Mouse (Mus musculus): ENCODE measurements around the gene Trex1. TPM values are rescaled to one million over a fixed set of nuclear protein-coding genes. Genes with fewer than 3 reads are reported as not detected.
A peak's percentile ranks its signal among the peaks of the same experiment; 100 is the strongest.

The Trex1 gene
- total RNA-seq, 2 experiments from 2014 or later = 1.7 to 19.6 TPM

DNA sequence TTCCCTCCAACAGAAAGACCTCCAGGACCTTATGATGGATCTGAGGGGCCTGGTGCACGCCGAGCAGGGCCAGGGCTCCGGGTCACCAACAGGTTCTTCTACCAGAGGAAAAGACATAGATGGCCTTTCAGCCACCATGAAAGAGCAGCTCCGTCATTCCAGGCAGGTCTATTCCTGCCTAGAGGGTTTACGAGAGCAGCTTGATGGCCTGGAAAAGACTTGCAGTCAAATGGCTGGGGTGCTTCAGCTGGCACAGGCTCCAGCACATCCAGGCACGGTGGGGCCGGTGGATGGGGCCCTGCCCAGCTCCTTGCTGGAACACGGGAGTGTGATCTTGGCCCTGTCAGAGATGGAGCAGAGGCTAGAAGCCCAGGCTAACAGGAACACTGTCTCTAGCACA is 32.3 kb upstream of the Trex1 start:
- ATAC-seq (replicated peaks; ENCODE audit: low FRiP score, poor library complexity, severe bottlenecking) = no peak

DNA sequence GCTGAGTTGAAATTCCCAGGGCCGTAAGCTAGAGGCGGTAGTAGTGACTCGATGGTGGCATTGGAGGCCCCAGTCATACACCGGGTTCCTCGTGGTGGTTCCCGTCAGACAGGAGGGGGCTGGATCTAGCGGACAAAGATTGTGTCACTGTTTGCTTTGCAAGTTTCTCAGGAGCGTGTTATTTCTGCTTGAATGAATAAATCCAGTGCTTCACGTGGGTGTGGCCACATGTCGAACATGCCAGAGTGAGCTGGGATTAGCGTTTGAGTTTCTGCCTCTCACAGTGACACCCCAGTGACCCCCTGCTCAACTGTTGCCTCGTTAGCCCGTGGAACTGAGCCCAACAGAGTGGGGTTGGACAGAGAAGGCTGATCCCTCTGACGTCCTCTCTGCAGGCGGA is 30.9 kb upstream of the Trex1 start:
- ATAC-seq (replicated peaks; ENCODE audit: low FRiP score, poor library complexity, severe bottlenecking) = no peak

DNA sequence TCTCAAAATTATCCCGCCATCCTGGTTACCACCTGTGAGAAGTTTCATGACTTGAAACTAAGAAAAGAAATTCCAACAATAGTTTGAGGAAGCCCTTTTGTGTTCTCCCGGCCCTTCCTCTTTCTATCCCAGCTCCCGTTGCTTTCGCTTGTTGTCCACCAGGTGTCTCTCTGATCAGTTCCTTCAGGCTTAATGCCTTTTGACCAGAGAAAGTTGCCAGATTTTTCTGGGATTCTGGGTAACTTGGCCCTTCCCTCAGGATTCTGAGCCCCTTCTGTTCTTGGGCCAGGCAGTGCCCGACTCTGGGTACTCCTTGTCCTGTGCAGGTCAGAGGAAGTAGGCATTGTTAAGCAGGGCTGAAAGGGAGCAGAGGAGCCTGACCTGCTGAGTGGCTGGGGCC is 28.5 kb upstream of the Trex1 start:
- ATAC-seq (replicated peaks; ENCODE audit: low FRiP score, poor library complexity, severe bottlenecking) = no peak

DNA sequence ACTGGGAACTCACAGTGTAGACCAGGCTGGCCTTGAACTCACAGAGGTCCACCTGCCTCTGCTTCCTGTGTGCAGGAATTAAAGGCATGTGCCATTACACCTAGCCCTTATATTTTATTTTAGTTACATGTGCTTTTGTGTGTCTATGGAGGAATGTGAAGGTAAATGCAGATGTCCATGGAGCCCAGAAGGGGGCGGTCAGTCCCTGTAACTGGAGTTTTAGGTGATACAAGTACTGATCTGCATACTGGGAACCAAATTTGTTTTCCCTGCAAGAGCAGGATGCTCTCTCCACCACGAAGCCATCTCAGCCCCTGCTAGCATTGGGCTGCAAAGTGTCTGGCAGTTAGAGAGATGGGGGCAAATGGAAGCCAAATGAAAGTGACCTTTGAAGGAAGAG is 25.4 kb upstream of the Trex1 start:
- ATAC-seq (replicated peaks; ENCODE audit: low FRiP score, poor library complexity, severe bottlenecking) = no peak

DNA sequence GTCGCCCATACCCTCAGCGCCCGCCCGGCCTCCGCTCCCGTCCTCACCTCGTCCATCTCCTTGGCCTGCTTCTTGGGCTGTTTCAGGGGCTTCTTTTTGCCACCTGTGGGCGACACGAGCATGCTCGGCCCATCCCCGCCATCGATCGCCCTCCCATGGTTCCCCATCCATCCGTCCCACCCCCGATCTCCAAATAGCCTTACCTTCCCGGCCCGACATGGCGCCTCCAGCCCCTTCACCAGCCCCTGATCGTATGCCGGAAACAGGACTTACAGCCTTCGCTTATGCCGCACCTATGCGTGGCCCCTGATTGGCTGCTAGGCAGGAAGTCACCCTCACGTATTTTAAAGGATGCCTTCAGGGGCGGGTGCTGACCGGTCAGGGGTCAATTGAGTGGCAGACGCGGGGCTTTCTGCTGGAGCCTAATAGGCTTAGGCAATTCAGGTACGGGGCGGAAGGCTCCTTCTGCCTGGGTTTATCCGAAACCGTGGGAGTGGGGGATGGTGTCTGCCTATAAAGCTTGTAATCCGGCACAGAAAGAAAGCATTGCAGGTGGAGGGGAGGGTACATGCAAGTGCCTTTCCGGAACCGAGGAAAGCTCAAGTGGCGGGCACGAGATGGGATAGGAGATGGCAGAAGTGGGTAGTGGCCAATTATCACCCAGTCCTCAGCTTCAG is 22.7 kb upstream of the Trex1 start, which contains the start of the genes Ccdc51 and Tma7:
Gene Ccdc51, plus strand, starts transcription at position 370 of the 677 bp plus-strand sequence.
Gene Tma7, minus strand, starts transcription at position 464 of the 677 bp plus-strand sequence.
- peak; percentile 99 for ATAC-seq (replicated peaks; ENCODE audit: low FRiP score, poor library complexity, severe bottlenecking)

DNA sequence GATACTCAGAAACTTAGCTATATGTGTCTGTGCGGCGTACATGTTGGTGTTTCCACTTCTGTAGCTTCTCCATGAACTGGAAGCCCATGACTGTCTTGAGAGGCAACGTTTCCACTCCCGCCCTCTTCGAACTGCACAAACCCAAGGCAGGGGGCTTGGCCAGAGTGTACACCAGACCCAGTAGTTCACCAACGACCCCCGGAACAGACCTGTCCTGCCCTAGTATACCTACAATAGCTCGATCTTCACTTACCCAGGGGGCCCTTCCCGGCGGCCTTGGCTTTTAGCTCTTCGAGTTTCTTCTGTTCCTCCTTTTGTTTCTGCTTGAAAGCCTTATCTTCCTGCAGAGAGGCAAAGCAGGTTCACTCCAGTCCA is 22.2 kb upstream of the Trex1 start:
- 0 out of 2 replicates have a peak, but pooled peaks have one; percentile 17 for ATAC-seq (replicated peaks; ENCODE audit: low FRiP score, poor library complexity, severe bottlenecking)

DNA sequence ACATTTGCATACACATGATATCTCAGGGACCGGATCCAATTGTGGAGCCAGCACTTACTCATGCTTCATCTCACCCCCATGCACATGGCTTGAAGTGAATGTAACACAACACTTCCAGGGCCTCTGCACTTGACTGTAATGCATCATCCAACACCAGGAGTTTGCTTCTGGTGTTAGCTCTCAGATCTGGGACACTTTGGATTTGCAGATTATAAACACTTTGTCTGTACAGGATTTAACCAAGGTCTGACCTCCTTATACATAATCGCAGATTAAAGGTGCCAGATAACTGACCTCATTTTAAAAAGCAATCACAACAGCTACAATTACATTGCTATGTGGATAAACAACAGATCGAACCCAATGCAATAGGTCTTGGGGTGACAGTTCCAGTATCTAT is 21.0 kb upstream of the Trex1 start:
- no peak for ATAC-seq (replicated peaks; ENCODE audit: low FRiP score, poor library complexity, severe bottlenecking)

DNA sequence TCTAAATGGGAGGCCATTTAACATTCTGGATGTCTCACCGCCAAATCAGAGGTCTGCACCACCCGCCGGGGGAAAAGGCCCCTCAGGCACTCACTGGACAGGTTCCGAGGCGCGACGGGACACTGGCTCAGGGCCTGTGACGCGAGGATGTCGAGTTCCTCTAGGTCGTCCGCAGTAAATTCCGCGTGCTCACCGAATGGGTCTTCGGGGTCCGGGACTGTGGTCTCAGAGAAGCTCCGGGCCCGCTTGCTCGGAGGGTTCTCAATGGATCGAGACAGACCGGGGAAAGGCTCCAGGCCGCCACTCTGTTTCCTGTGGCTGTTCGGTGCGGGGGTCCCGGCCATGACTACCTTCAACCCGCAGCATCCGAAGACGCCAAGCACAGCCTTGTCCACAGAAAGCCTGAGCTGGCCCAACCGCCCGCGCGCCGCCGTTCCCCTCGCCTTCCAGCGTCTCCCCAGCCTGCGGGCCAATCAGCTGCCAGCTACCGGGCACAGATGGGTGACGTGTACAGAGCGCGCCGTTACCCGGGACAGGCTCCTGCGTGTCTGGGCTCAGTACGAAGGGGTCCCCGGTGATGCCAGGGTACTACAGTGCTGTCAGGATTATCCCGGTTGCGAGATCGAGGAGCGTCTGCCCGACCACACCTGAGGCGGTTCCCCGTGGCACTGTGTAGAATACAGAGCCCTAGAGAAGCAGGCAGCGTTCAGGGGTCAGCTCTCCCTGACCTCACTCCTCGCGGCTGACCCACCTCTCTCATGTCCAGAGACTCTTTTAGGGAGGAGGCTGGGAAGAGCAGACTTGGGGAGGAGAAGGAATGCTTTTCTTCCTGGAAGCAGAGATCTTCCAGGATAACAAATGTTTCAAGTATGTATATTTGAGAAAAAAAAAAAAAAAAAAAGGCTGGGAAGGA is 14.4 kb upstream of the Trex1 start, which contains the start of gene Atrip:
Gene Atrip, minus strand, starts transcription at position 464 of the 913 bp plus-strand sequence.
- ATAC-seq (replicated peaks; ENCODE audit: low FRiP score, poor library complexity, severe bottlenecking) = peak; percentile 99

DNA sequence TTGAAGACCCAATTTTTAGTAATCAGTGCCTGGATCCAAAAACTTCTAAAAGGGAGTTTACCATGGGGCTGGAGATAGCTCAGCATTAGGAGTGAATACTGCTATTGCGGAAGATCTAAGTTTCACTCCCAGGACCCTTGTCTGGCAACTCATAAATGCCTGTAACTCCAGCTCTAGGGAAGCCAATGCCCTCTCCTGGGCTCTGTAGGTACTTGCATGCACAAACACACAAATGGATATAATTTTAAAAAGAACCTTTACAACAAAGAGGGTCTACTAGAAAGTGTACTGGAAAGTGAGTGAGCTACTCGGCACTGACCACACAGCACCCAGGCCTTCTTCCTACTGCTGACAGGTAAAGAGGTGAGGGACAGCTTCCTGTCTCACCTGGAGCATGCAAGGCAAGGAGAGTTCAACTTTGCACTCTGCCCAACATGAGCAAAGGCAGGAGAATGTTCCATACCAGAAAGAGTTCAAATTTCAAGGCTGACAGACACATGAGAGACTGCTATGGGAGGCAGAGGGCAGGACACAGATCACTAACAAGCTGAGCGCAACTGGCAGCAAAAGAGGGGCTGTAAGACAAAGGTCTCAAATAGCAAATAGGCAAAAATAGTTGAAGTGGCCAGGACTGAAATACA is 8.7 kb upstream of the Trex1 start:
- ATAC-seq (replicated peaks; ENCODE audit: low FRiP score, poor library complexity, severe bottlenecking) = no peak

DNA sequence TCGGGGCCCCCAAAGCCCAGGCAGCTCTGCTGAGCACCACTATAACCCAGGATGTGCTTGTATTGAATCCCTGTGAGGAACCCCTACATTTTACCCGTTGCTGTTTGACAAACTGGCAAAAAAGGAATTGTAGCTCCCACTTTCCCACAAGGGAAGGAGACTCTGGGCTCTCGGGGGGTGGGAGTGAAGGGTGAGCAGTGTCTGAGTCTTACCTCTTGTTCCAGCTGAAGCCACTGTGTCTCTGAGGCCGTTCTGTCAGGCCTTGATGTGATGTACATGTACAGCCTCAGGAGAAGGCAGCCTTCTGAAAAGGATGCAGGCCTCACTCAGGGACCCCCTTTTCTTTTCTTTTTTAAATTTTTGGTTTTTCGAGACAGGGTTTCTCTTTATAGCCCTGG is 1.4 kb upstream of the Trex1 start:
- no peak for ATAC-seq (replicated peaks; ENCODE audit: low FRiP score, poor library complexity, severe bottlenecking)

DNA sequence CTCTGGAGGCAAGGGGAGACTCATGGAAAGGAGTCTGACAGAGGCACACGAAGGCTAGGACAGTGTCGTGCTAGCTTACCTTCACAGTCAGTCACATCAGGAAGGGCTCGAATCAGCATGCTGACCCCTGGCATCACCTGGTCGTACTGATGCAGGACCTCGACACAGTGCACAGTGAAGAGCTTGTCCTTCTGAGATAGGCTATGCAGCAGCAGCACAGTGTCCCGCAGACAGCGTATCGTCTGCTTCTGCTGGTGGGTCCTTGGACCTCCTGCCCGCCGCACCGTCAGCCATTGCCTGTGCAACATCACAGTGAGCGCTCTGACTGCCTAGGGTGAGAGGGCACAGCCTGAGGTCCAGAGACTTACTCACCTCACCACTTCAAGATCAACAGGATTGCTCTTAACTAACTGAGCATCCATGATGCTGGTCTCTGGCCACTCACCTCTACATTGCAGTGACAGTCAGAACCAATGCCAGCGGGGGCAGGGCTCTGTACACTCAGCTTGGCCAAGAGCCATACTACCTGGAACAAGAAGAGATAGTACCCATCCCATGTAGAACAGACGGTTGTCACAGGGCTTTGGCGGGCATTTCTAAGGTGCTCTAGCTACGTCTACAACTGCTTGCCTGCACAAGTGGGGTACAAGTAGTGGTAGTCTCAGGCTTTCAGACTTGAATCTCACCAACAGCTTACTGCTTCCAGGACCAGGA is 807 bp upstream of the Trex1 start:
- no peak for ATAC-seq (replicated peaks; ENCODE audit: low FRiP score, poor library complexity, severe bottlenecking)

DNA sequence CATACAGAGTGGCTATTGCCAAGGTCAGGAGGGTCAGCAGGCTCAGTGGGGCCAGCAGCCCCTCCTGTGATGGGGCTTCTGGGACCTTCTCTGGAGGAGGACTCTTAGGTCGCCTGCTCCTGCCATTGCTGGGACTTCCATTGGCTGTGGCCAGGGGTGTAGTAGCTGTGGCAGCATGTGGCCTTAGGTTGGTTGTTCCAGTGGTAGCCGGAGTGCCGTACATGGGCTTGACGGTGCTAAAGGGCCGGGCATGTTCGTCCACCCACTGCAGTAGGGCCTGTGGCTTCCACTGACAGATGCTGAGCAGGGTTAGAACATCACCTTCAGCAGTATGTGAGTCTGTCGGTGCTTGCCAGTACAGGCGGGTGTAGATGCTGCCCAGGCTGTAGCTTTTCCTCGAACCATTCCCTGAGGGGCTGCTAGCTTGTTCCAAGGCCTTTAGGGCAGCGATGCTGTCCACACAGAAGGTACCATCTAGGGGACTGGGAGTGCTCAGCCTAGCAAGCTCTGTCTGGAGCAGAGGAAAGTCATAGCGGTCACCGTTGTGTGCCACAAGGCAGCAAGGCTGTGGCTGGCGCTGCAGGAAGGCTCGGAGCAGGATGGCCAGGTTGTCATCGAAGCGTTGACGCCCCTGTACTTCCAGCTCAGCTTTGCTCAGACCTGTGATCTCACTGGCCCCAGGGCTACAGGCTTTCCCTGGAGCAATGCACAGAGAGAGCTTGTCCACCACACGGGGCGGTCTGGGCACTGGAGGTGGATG is 1.3 kb downstream of the Trex1 start:
- no peak for ATAC-seq (replicated peaks; ENCODE audit: low FRiP score, poor library complexity, severe bottlenecking)

DNA sequence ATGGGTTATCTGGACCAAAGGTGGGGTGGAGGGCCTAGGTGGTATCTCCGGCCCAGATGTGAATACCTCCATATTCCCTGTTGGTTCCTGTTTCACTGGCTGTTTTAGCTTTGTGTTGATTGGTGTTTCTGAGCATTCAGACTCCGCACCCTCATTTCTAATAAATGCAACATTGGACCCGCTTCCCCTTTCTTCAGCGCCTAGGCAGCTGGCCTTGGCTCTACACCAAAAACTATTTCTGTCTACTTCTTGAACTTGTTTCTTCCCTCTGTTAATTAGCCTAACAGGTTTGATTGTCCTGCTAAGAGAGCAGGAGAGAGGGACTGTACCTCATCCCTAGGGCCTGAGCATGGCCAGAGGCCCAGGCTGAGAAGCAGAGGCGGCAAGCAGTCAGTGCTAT is 2.0 kb downstream of the Trex1 start:
- no peak for ATAC-seq (replicated peaks; ENCODE audit: low FRiP score, poor library complexity, severe bottlenecking)

DNA sequence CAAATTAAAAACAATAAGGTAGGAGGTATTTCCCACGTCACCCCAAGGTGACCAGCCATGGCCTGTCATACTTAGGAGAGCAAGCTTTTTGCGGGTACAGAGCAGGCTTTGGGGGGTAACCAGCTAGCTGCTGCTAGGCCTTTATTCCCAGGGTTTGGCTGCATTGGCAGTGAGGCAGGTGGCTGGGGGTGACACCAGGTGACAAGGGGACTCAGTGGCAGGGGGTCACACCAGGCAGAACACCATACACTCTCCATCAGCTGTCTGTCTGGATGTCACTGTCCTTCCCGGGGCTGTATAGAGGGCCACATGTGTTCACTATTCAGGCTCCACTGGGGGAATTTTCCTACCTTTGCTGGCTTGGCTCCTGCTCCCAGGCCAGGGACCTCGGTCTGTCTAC is 2.6 kb downstream of the Trex1 start:
- ATAC-seq (replicated peaks; ENCODE audit: low FRiP score, poor library complexity, severe bottlenecking) = no peak

DNA sequence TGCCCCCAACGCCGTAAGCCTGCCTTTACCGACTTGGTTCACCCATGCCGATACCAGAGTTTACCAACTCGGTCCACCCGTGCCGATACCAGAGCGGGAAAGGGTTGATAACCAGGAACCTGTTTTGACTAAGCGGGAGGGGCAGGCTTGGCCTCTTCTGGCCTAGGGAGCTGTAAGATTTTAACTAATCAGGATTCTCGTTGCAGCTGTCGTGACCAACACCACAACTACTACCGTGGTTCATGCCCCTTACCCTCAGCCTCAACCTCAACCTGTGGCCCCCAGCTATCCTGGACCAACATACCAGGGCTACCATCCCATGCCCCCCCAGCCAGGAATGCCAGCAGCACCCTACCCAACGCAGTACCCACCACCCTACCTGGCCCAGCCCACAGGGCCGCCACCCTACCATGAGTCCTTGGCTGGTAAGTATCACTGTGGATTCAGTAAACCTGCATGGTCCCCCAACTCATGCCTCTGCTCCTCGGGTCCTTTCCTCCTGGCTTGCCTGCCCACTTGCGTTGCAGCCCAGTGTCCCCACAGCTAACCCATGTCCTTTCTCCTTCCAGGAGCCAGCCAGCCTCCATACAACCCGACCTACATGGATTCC is 3.3 kb downstream of the Trex1 start:
- ATAC-seq (replicated peaks; ENCODE audit: low FRiP score, poor library complexity, severe bottlenecking) = no peak

DNA sequence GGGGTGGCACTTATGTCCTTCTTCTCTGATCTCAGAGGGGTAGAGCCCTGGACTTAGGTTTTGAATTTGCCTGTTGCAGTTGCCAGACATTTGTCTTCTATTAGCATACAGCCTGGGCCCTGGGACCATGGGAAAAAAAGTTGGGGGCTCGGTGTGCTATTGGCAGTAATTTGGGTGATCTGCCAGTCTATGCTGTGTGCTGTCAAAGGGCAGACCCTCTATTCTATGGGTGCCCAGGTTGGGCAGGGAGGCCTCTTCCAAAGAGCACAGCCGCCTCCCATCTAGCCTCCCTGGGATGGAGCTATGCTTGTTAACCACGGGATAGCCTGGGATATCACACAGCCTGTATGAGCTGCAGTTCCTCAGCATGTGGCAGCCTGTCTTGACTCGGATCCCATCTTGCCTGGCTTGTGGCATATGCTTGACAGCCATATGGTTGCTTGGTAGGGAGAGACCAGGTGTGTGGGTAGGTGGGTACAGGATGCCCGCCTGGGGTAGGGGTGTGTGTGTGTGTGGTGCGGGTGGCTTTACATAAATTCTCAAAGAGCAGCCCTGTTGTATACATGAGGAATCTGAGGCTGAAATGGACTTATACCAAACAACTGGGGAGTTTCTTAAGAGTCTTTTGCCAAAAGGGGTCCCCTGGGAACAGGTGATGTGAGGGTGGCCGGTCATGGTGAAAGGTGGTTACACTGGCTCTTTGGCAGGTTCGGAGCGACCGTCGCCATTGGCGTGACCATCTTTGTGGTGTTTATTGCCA is 4.1 kb downstream of the Trex1 start:
- ATAC-seq (replicated peaks; ENCODE audit: low FRiP score, poor library complexity, severe bottlenecking) = no peak

DNA sequence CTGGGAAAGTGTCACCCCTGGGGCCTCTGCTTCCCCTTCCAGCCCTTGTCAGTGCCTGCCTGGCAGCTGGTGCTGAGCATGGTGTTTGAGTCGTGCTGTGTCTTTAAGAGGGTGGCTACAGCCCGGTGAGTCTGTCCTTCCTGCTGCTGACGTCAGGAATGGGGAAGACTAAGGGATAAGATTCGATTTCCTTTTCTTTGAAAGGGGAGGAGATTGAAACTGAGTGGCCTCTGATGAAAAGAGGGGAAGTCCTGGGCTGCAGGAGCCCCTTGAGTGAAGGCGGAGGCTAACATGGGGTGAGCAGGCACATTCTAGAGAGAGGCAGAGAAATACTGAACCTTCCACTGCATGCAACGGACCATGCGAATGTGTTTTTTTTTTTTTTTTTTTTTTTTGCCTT is 4.8 kb downstream of the Trex1 start:
- ATAC-seq (replicated peaks; ENCODE audit: low FRiP score, poor library complexity, severe bottlenecking) = no peak

DNA sequence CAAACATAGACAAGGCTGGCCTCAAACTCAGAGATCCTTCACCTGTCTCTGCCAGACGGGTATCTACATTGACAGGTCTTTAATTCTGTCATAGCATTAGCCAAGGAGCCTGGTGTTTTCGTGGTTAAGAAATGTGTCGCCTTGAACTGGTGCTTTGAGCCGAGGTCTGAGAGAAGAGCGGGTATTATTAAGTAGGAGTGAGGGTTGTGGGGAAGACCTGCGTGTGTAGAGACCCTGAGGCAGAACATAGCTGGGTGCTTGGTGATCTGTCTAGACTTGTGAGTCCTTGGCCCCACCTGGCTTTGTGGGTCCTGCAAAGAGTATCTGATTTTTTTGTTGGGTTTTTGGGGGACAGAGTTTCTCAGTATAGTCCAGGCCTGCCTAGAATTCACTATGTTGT is 5.7 kb downstream of the Trex1 start:
- ATAC-seq (replicated peaks; ENCODE audit: low FRiP score, poor library complexity, severe bottlenecking) = no peak
